Mouse (Mus musculus) small intestine, adult 2 months (tissue): ENCODE data around the gene Ufd1.

Experiments
- CTCF ChIP-seq: fragments of 200-500 bp; IDR thresholded peaks from 2 replicates; pipeline ENCODE4 v1.5.1; 2012; ENCODE audit warnings: low read depth, mild to moderate bottlenecking, control low read depth, inconsistent platforms, low read length, moderate library complexity, mixed read lengths; ENCODE audit not compliant: insufficient replicate concordance, insufficient read length; ENCODE audit errors: extremely low read depth
- POLR2A ChIP-seq: fragments of 200-500 bp; IDR thresholded peaks from 2 replicates; pipeline ENCODE4 v1.6.1; 2012; ENCODE audit warnings: low read depth, mild to moderate bottlenecking, control low read depth, inconsistent platforms, low read length, moderate library complexity

DNA sequence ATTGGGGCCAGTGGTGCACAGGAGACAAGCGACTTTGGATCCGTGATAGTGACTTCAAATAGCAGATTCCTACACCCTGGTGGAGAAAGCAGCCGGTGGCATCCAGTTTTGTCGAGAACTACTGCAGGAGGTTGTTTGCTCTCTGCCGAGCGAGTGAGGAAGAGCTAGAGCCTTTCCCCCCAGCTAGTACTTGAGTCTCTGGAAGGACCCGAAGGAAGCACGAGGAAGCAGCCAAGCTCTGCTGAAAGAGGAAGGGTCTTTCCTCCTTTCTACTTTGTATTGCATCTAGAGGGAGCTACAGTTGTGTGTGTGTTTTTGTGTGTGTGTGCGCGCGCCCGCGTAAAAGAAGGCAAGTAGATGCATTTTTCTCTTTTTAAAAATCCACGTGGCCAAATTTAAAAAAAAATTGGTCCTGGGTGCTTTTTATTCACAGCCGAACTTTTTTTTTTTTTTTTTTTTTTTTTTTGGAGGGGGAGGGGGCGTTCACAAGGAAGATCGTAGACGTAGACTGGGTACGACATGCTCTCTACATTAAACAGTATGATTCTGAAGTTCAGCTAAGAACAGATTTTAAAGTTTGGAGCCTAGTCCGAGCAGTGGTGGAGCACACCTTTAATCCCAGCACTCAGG lies 66.6 kb downstream of the Ufd1 start:
- TF ChIP-seq CTCF, result no peak
- no peak for TF ChIP-seq POLR2A
